In the genomic region with DNA sequence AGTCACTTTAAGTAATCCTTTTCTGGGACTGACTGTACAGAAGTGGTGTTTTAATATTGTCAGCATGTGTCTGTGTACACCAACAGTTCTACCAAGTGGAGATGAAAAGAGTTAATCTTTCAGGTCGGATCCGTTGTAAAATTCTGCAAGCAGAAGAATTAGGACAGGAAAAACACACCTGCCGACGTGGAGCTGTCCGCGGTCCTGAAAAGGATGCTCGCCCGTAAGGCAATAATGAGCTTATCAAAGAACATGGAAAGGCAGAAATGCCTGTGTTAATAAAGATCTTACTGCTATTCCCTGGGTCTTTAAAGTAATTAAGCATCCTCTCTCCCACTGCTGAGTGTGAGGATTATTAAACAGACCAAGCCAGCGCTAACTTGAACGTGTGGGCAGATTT, we compare ENCODE assay signal across 11 mouse cellular contexts. TPM values are rescaled to one million over a fixed set of nuclear protein-coding genes. Genes with fewer than 3 reads are reported as not detected.
DNase-seq lines count a peak whose midpoint lies in the region; ATAC-seq lines count a peak whose summit lies in the region.
"Had no signal": no experiment of that assay in that cellular context is flagged by ENCODE, and none has a peak within 500 bp of the region (broad histone marks: within the 10 kb centered on the region; RNA-seq: fewer than 3 reads in every experiment).

No protein-coding gene starts in this region.

- no peaks in the 10 kb centered on the region for H3K27me3 ChIP-seq in hindbrain, embryonic 11.5 days (ENCODE audit: control insufficient read depth, insufficient read depth, low read length)
- no peaks in the 10 kb centered on the region for H3K27me3 ChIP-seq in hindbrain, embryonic 13.5 days
- H3K27me3 ChIP-seq: embryonic facial prominence, embryonic 12.5 days; lung, embryonic 15.5 days had no signal

- no peaks in the 10 kb centered on the region for H3K4me1 ChIP-seq in hindbrain, embryonic 11.5 days (replicated peaks; ENCODE audit: control insufficient read depth, insufficient read depth, low read length)
- H3K4me1 ChIP-seq in hindbrain, embryonic 13.5 days (replicated peaks), result no peaks in the 10 kb centered on the region
- H3K4me1 ChIP-seq: embryonic facial prominence, embryonic 12.5 days; lung, embryonic 15.5 days had no signal

- H3K36me3 ChIP-seq in hindbrain, embryonic 11.5 days (ENCODE audit: control insufficient read depth, insufficient read depth, low read length), result no peaks in the 10 kb centered on the region
- H3K36me3 ChIP-seq in hindbrain, embryonic 13.5 days, result no peaks in the 10 kb centered on the region
- H3K36me3 ChIP-seq: embryonic facial prominence, embryonic 12.5 days; lung, embryonic 15.5 days had no signal

- ATAC-seq in hindbrain, embryonic 11.5 days (ENCODE audit: low FRiP score), result no peak
- ATAC-seq in hindbrain, embryonic 13.5 days (ENCODE audit: low FRiP score), result no peak
- no peak for ATAC-seq in erythroid progenitor cell, adult 5-6 weeks (replicated peaks; ENCODE audit: low FRiP score, poor library complexity, severe bottlenecking)

- no peak overlapping the region for H3K4me2 ChIP-seq in hindbrain, embryonic 11.5 days (replicated peaks; ENCODE audit: low read depth, low read length)
- H3K4me2 ChIP-seq in hindbrain, embryonic 13.5 days, result no peak overlapping the region
- H3K4me2 ChIP-seq: embryonic facial prominence, embryonic 12.5 days; lung, embryonic 15.5 days had no signal

- H3K4me3 ChIP-seq in hindbrain, embryonic 11.5 days (ENCODE audit: low read depth, low read length), result no peak overlapping the region
- no peak overlapping the region for H3K4me3 ChIP-seq in hindbrain, embryonic 13.5 days
- H3K4me3 ChIP-seq: embryonic facial prominence, embryonic 12.5 days; lung, embryonic 15.5 days had no signal

- no peaks in the 10 kb centered on the region for H3K9me3 ChIP-seq in hindbrain, embryonic 11.5 days (ENCODE audit: control insufficient read depth, low read length)
- no peaks in the 10 kb centered on the region for H3K9me3 ChIP-seq in hindbrain, embryonic 13.5 days
- H3K9me3 ChIP-seq: embryonic facial prominence, embryonic 12.5 days; lung, embryonic 15.5 days had no signal

- no peak overlapping the region for H3K9ac ChIP-seq in hindbrain, embryonic 11.5 days (ENCODE audit: low read depth, low read length)
- H3K9ac ChIP-seq in hindbrain, embryonic 13.5 days, result no peak overlapping the region
- H3K9ac ChIP-seq: embryonic facial prominence, embryonic 12.5 days; lung, embryonic 15.5 days had no signal

- intact Hi-C loops in left cerebral cortex, postnatal 25 days (cut with DNase I), result no loop called here

- peak; percentile 48 for DNase-seq in hindbrain, embryonic 11.5 days (ENCODE audit: low spot score)
- DNase-seq in urinary bladder, postnatal 36 days (ENCODE audit: low spot score in 2 of 2), result peak; percentile 3
- no peak for DNase-seq in urinary bladder, postnatal 10 days (ENCODE audit: low spot score)
- DNase-seq in large intestine, adult 2 months (ENCODE audit: low read depth, low spot score), result peak; percentile 1
- DNase-seq in left cerebral cortex, postnatal 25 days (ENCODE audit: low spot score in 2 of 2), result no peak
- no peak for DNase-seq in gastrocnemius, adult 18-20 months (ENCODE audit: low spot score)

- WGBS in hindbrain, embryonic 11.5 days, result 40% methylated on average over 10 of the region's 10 CpGs
- WGBS in hindbrain, embryonic 13.5 days, result 36% methylated on average over 10 of the region's 10 CpGs
- 24% methylated on average over 10 of the region's 10 CpGs for WGBS in large intestine, adult 2 months

- no peak overlapping the region for H3K27ac ChIP-seq in hindbrain, embryonic 11.5 days (ENCODE audit: low read depth, low read length)
- no peak overlapping the region for H3K27ac ChIP-seq in hindbrain, embryonic 13.5 days
- H3K27ac ChIP-seq: embryonic facial prominence, embryonic 12.5 days; lung, embryonic 15.5 days had no signal

RNA-seq across cellular contexts. Expression of a gene that starts 24.4 kb away (rescaled TPM):
- 7.1 TPM in 2 replicates for polyA plus RNA-seq in hindbrain, embryonic 11.5 days (2014; fragmentation: Nextera tagmentation; extraction: Ambion mirVana)
- 14.1 and 14.2 TPM in 2 replicates for polyA plus RNA-seq in hindbrain, embryonic 13.5 days (2015; fragmentation: Nextera tagmentation; extraction: Ambion mirVana)
- 0.98 and 1.3 TPM in 2 replicates for polyA plus RNA-seq in large intestine, adult 2 months (2012; rRNA removed)
- 10 to 100 TPM; 90.2 to 95.3 TPM for total RNA-seq in left cerebral cortex, postnatal 25 days (2021)
- total RNA-seq in gastrocnemius, adult 18-20 months (2021), result under 1 TPM; 0.78 to 0.85 TPM
- not detected in 2 replicates for total RNA-seq in erythroid progenitor cell, adult 5-6 weeks (2015; ENCODE audit: low replicate concordance)
- not detected in 2 replicates for total RNA-seq in erythroid progenitor cell, adult 5-6 weeks (2017; ENCODE audit: low replicate concordance)
- total RNA-seq: hematopoietic stem cell, adult 5-6 weeks had no signal

Comparison
In these comparisons a context has a peak if more than half of its experiments do, and no peak if none do; other contexts are left out.
1. DNase-seq: peak in hindbrain, embryonic 11.5 days (single experiment), urinary bladder, postnatal 36 days (2 of 2) and large intestine, adult 2 months (single experiment); none in urinary bladder, postnatal 10 days (single experiment), left cerebral cortex, postnatal 25 days (0 of 2) and gastrocnemius, adult 18-20 months (single experiment).
2. RNA of a gene that starts 24.4 kb away (total RNA-seq): 90.2 to 95.3 TPM in left cerebral cortex, postnatal 25 days; 0.78 to 0.85 TPM in gastrocnemius, adult 18-20 months and not detected in erythroid progenitor cell, adult 5-6 weeks; every median in the first group is over 10 times any median in the second.